Mouse (Mus musculus) lung, postnatal 10 days (tissue): ENCODE measurements around the gene Gm9918.
"Not testable (repeated sequence)": the region's sequence is repeated elsewhere in the genome, so short reads cannot be mapped to it uniquely, and the experiment has no call there.

Experiments
- DNase-seq: peaks from one replicate; pipeline ENCODE4 v3.0.0; 2021

Gene Gm9918

GRCm38 (mm10) chr15:102270274-102270960 lies at the start of gene Gm9918:
Gm9918 (plus strand) TSS chr15:102270563.
- DNase-seq, result no peak

- DNase-seq, result peak; percentile 38
Measured at GRCm38 (mm10) chr15:102222386-102222785, 48.0 kb upstream of the Gm9918 start.

GRCm38 (mm10) chr15:102224186-102224991 lies 46.0 kb upstream of the Gm9918 start:
- peak; percentile 88 for DNase-seq

GRCm38 (mm10) chr15:102224992-102225617 lies 45.3 kb upstream of the Gm9918 start:
- DNase-seq, result peak; percentile 40

GRCm38 (mm10) chr15:102225619-102226018 lies 44.7 kb upstream of the Gm9918 start:
- DNase-seq, result not testable (repeated sequence)

- DNase-seq, result no peak
Measured at GRCm38 (mm10) chr15:102230408-102231321, 39.7 kb upstream of the Gm9918 start.

- DNase-seq, result peak; percentile 51
Measured at GRCm38 (mm10) chr15:102231748-102232147, 38.6 kb upstream of the Gm9918 start, which contains the start of gene Itgb7. Itgb7 (minus strand) TSS chr15:102231944.

GRCm38 (mm10) chr15:102232764-102233163 lies 37.6 kb upstream of the Gm9918 start:
- no peak for DNase-seq

GRCm38 (mm10) chr15:102233896-102234295 lies 36.5 kb upstream of the Gm9918 start:
- DNase-seq, result no peak

- DNase-seq, result peak; percentile 60
Measured at GRCm38 (mm10) chr15:102235371-102236027, 34.9 kb upstream of the Gm9918 start.

- no peak for DNase-seq
Measured at GRCm38 (mm10) chr15:102238543-102239259, 31.7 kb upstream of the Gm9918 start.

- DNase-seq, result peak; percentile 89
Measured at GRCm38 (mm10) chr15:102239260-102239590, 31.1 kb upstream of the Gm9918 start.

GRCm38 (mm10) chr15:102239851-102240250 lies 30.5 kb upstream of the Gm9918 start:
- no peak for DNase-seq

- DNase-seq, result peak; percentile 84
Measured at GRCm38 (mm10) chr15:102240607-102241006, 29.8 kb upstream of the Gm9918 start.

GRCm38 (mm10) chr15:102242404-102243228 lies 27.7 kb upstream of the Gm9918 start:
- DNase-seq, result no peak

- peak; percentile 90 for DNase-seq
Measured at GRCm38 (mm10) chr15:102243229-102244190, 26.9 kb upstream of the Gm9918 start.

GRCm38 (mm10) chr15:102244306-102245191 lies 25.8 kb upstream of the Gm9918 start:
- DNase-seq, result peak; percentile 61

- DNase-seq, result peak; percentile 52
Measured at GRCm38 (mm10) chr15:102245461-102245881, 24.9 kb upstream of the Gm9918 start.
